Mouse (Mus musculus) testis, adult 2 months (tissue): Measurements from ENCODE around the gene Ndufa6.

ENCODE experiments used
- CTCF ChIP-seq: fragments of 200-500 bp; IDR thresholded peaks from 2 replicates; pipeline ENCODE4 v1.5.1; 2012; ENCODE audit warnings: low read depth, mild to moderate bottlenecking, inconsistent platforms, low read length, moderate library complexity; ENCODE audit not compliant: control insufficient read depth, insufficient read depth, insufficient replicate concordance
- POLR2A ChIP-seq: fragments of 200-500 bp; IDR thresholded peaks from 2 replicates; pipeline ENCODE4 v1.6.1; 2012; ENCODE audit warnings: low read depth, mild to moderate bottlenecking, inconsistent platforms, low read length, moderate library complexity; ENCODE audit not compliant: control insufficient read depth

GRCm38 (mm10) chr15:82325382-82325781, 28.7 kb downstream of the Ndufa6 start:
- TF ChIP-seq CTCF, result no peak
- TF ChIP-seq POLR2A, result no peak
